Mouse (Mus musculus) hindbrain, embryonic 11.5 days (tissue): ENCODE measurements around the gene Vegfa. TPM values are rescaled to one million over a fixed set of nuclear protein-coding genes. Genes with fewer than 3 reads are reported as not detected.
"Not testable (repeated sequence)": the region's sequence is repeated elsewhere in the genome, so short reads cannot be mapped to it uniquely, and the experiment has no call there.

Experiments used
- ATAC-seq: fragments of 200-750 bp; cut with Nextera tagmentation; 2 replicates; pipeline ENCODE4 v1.8.0; 2017; ENCODE audit warnings: mild to moderate bottlenecking, moderate TSS enrichment, moderate library complexity; ENCODE audit not compliant: low FRiP score
- DNase-seq: peaks from one replicate; pipeline ENCODE4 v3.0.0-alpha.2; 2015; ENCODE audit warnings: low spot score
- H3K27ac ChIP-seq: fragments of 300-500 bp; sonication (generic); 2 replicates; pipeline ENCODE4 v1.5.1; 2014; ENCODE audit warnings: mild to moderate bottlenecking, low read depth, low read length
- H3K27me3 ChIP-seq: fragments of 300-500 bp; sonication (generic); 2 replicates; pipeline ENCODE4 v1.6.1; 2014; ENCODE audit warnings: mild to moderate bottlenecking, low read length, moderate library complexity, mixed read lengths; ENCODE audit not compliant: control insufficient read depth, insufficient read depth
- H3K36me3 ChIP-seq: fragments of 300-500 bp; sonication (generic); 2 replicates; pipeline ENCODE4 v1.6.1; 2014; ENCODE audit warnings: mild to moderate bottlenecking, low read length, moderate library complexity, mixed read lengths; ENCODE audit not compliant: control insufficient read depth, insufficient read depth
- H3K4me1 ChIP-seq: fragments of 300-500 bp; sonication (generic); replicated peaks from 2 replicates; pipeline ENCODE4 v1.6.1; 2014; ENCODE audit warnings: low read length, mixed read lengths; ENCODE audit not compliant: control insufficient read depth, insufficient read depth
- H3K4me2 ChIP-seq: fragments of 300-500 bp; sonication (generic); replicated peaks from 2 replicates; pipeline ENCODE4 v1.6.1; 2014; ENCODE audit warnings: mild to moderate bottlenecking, low read depth, low read length
- H3K4me3 ChIP-seq: fragments of 300-500 bp; sonication (generic); 2 replicates; pipeline ENCODE4 v1.5.1; 2014; ENCODE audit warnings: low read depth, low read length
- H3K9ac ChIP-seq: fragments of 300-500 bp; sonication (generic); 2 replicates; pipeline ENCODE4 v1.6.1; 2014; ENCODE audit warnings: low read depth, low read length
- H3K9me3 ChIP-seq: fragments of 300-500 bp; sonication (generic); 2 replicates; pipeline ENCODE4 v1.6.1; 2016; ENCODE audit warnings: low read length; ENCODE audit not compliant: control insufficient read depth
- WGBS: fragments of 180-500 bp; shearing (Covaris S2); extraction: QIAGEN DNeasy Blood & Tissue Kit; methylation state at CpG from one replicate; pipeline ENCODE4 v1.1.7; 2014; 5-methylcytosine and 5-hydroxymethylcytosine counted together
- polyA plus RNA-seq: library from polyadenylated mRNA; unstranded; fragments of >200 nt; fragmentation: Nextera tagmentation; extraction: Ambion mirVana; gene quantifications from 2 replicates; pipeline ENCODE4 v1.2.1, GENCODE M21; 2014

The Vegfa gene
- polyA plus RNA-seq, 1 experiment from 2014 or later = 6.2 TPM

GRCm38 (mm10) chr17:45994281-45994817 lies 37.8 kb downstream of the Vegfa start:
- Histone ChIP-seq H3K4me3 (no peak overlapping the region), H3K27me3 (no peaks in the 10 kb centered on the region), H3K4me1 (0 out of 2 replicates have a peak, but pooled peaks cover 2% of the 10 kb centered on the region), H3K27ac (no peak overlapping the region), H3K9ac (no peak overlapping the region), H3K9me3 (no peaks in the 10 kb centered on the region), H3K36me3 (no peaks in the 10 kb centered on the region), H3K4me2 (no peak overlapping the region)
- ATAC-seq (no peak), DNase-seq (no peak)
- 83% methylated on average over 11 of the region's 11 CpGs for WGBS

- no peak overlapping the region for H3K27ac ChIP-seq
- H3K4me1 ChIP-seq = no peaks in the 10 kb centered on the region
- no peaks in the 10 kb centered on the region for H3K9me3 ChIP-seq
- H3K9ac ChIP-seq = no peak overlapping the region
- no peaks in the 10 kb centered on the region for H3K36me3 ChIP-seq
- 88% methylated on average over 3 of the region's 3 CpGs for WGBS
- DNase-seq (no peak), ATAC-seq (no peak)
- no peak overlapping the region for H3K4me2 ChIP-seq
- H3K27me3 ChIP-seq = no peaks in the 10 kb centered on the region
- no peak overlapping the region for H3K4me3 ChIP-seq
Measured at GRCm38 (mm10) chr17:45986915-45987314, 45.3 kb downstream of the Vegfa start.

- no peak for ATAC-seq
- Histone ChIP-seq H3K27ac (no peak overlapping the region), H3K4me1 (no peaks in the 10 kb centered on the region), H3K36me3 (no peaks in the 10 kb centered on the region), H3K27me3 (no peaks in the 10 kb centered on the region), H3K4me2 (no peak overlapping the region), H3K9ac (no peak overlapping the region), H3K9me3 (no peaks in the 10 kb centered on the region), H3K4me3 (no peak overlapping the region)
- DNase-seq = no peak
- 90% methylated on average over 6 of the region's 6 CpGs for WGBS
Measured at GRCm38 (mm10) chr17:45986374-45986773, 45.8 kb downstream of the Vegfa start.

GRCm38 (mm10) chr17:45983185-45983584 lies 49.0 kb downstream of the Vegfa start:
- H3K9me3 ChIP-seq, H3K9ac ChIP-seq, H3K27me3 ChIP-seq, H3K4me3 ChIP-seq, ATAC-seq, DNase-seq, H3K4me2 ChIP-seq, H3K36me3 ChIP-seq, H3K4me1 ChIP-seq, H3K27ac ChIP-seq: not testable (repeated sequence)
- 93% methylated on average over 1 of the region's 1 CpGs for WGBS

- 61% methylated on average over 1 of the region's 1 CpGs for WGBS
- H3K4me1 ChIP-seq = no peaks in the 10 kb centered on the region
- H3K9me3 ChIP-seq = no peaks in the 10 kb centered on the region
- H3K27ac ChIP-seq = no peak overlapping the region
- no peaks in the 10 kb centered on the region for H3K27me3 ChIP-seq
- DNase-seq (no peak), ATAC-seq (no peak)
- H3K9ac ChIP-seq = no peak overlapping the region
- no peak overlapping the region for H3K4me3 ChIP-seq
- no peak overlapping the region for H3K4me2 ChIP-seq
- H3K36me3 ChIP-seq = no peaks in the 10 kb centered on the region
Measured at GRCm38 (mm10) chr17:45981841-45982240, 50.3 kb downstream of the Vegfa start.

- ATAC-seq = no peak
- no peaks in the 10 kb centered on the region for H3K36me3 ChIP-seq
- WGBS = 81% methylated on average over 10 of the region's 10 CpGs
- DNase-seq = no peak
- no peaks in the 10 kb centered on the region for H3K9me3 ChIP-seq
- H3K27ac ChIP-seq = no peak overlapping the region
- H3K27me3 ChIP-seq = no peaks in the 10 kb centered on the region
- no peak overlapping the region for H3K4me2 ChIP-seq
- H3K4me3 ChIP-seq = no peak overlapping the region
- H3K9ac ChIP-seq = no peak overlapping the region
- no peaks in the 10 kb centered on the region for H3K4me1 ChIP-seq
Measured at GRCm38 (mm10) chr17:45979025-45979805, 53.0 kb downstream of the Vegfa start.

- DNase-seq = peak; percentile 19
- no peaks in the 10 kb centered on the region for H3K27me3 ChIP-seq
- H3K4me1 ChIP-seq = no peaks in the 10 kb centered on the region
- no peak for ATAC-seq
- H3K27ac ChIP-seq = no peak overlapping the region
- no peak overlapping the region for H3K4me3 ChIP-seq
- 63% methylated on average over 7 of the region's 7 CpGs for WGBS
- H3K9me3 ChIP-seq = no peaks in the 10 kb centered on the region
- H3K36me3 ChIP-seq = no peaks in the 10 kb centered on the region
- no peak overlapping the region for H3K9ac ChIP-seq
- H3K4me2 ChIP-seq = no peak overlapping the region
Measured at GRCm38 (mm10) chr17:45974461-45974860, 57.7 kb downstream of the Vegfa start.

- DNase-seq = no peak
- Histone ChIP-seq H3K27ac (no peak overlapping the region), H3K4me3 (no peak overlapping the region), H3K9ac (no peak overlapping the region), H3K36me3 (no peaks in the 10 kb centered on the region), H3K27me3 (no peaks in the 10 kb centered on the region), H3K4me2 (no peak overlapping the region), H3K9me3 (no peaks in the 10 kb centered on the region), H3K4me1 (no peaks in the 10 kb centered on the region)
- no peak for ATAC-seq
- 79% methylated on average over 7 of the region's 7 CpGs for WGBS
Measured at GRCm38 (mm10) chr17:45973214-45973613, 59.0 kb downstream of the Vegfa start.

GRCm38 (mm10) chr17:45972405-45972804 lies 59.8 kb downstream of the Vegfa start:
- no peaks in the 10 kb centered on the region for H3K4me1 ChIP-seq
- no peak for DNase-seq
- ATAC-seq = no peak
- no peaks in the 10 kb centered on the region for H3K36me3 ChIP-seq
- no peaks in the 10 kb centered on the region for H3K27me3 ChIP-seq
- H3K4me2 ChIP-seq = no peak overlapping the region
- H3K9ac ChIP-seq = no peak overlapping the region
- H3K9me3 ChIP-seq = no peaks in the 10 kb centered on the region
- H3K4me3 ChIP-seq = no peak overlapping the region
- 87% methylated on average over 7 of the region's 7 CpGs for WGBS
- no peak overlapping the region for H3K27ac ChIP-seq
